Mouse (Mus musculus) embryonic facial prominence, embryonic 11.5 days (tissue): ENCODE results near the gene Fermt3. TPM values are rescaled to one million over a fixed set of nuclear protein-coding genes. Genes with fewer than 3 reads are reported as not detected.
"Not testable (repeated sequence)": the region's sequence is repeated elsewhere in the genome, so short reads cannot be mapped to it uniquely, and the experiment has no call there.

ENCODE experiments used
- ATAC-seq: fragments of 200-750 bp; cut with Nextera tagmentation; replicated peaks from 2 replicates; pipeline ENCODE4 v1.8.0; 2017; ENCODE audit warnings: low read depth; ENCODE audit not compliant: insufficient number of reproducible peaks, low FRiP score, low TSS enrichment
- DNase-seq: peaks from one replicate; pipeline ENCODE4 v3.0.0-alpha.2; 2015; ENCODE audit warnings: low spot score
- H3K27ac ChIP-seq: fragments of 300-500 bp; sonication (generic); replicated peaks from 2 replicates; pipeline ENCODE4 v1.5.1; 2014; ENCODE audit warnings: mild to moderate bottlenecking, low read depth, low read length, control low read depth
- H3K27me3 ChIP-seq: fragments of 300-500 bp; sonication (generic); 2 replicates; pipeline ENCODE4 v1.6.1; 2014; ENCODE audit warnings: mild to moderate bottlenecking, low read length, moderate library complexity, mixed read lengths; ENCODE audit not compliant: control insufficient read depth, insufficient read depth
- H3K36me3 ChIP-seq: fragments of 300-500 bp; sonication (generic); replicated peaks from 2 replicates; pipeline ENCODE4 v1.6.1; 2014; ENCODE audit warnings: low read depth, mild to moderate bottlenecking, low read length, moderate library complexity, mixed read lengths; ENCODE audit not compliant: control insufficient read depth, insufficient read depth
- H3K4me1 ChIP-seq: fragments of 300-500 bp; sonication (generic); 2 replicates; pipeline ENCODE4 v1.6.1; 2014; ENCODE audit warnings: low read length, mixed read lengths; ENCODE audit not compliant: control insufficient read depth, insufficient read depth
- H3K4me2 ChIP-seq: fragments of 300-500 bp; sonication (generic); 2 replicates; pipeline ENCODE4 v1.6.1; 2014; ENCODE audit warnings: low read depth, mild to moderate bottlenecking, control low read depth, low read length, moderate library complexity
- H3K4me3 ChIP-seq: fragments of 300-500 bp; sonication (generic); 2 replicates; pipeline ENCODE4 v1.5.1; 2014; ENCODE audit warnings: low read depth, low read length, control low read depth
- H3K9ac ChIP-seq: fragments of 300-500 bp; sonication (generic); replicated peaks from 2 replicates; pipeline ENCODE4 v1.6.1; 2014; ENCODE audit warnings: mild to moderate bottlenecking, control low read depth, low read length
- H3K9me3 ChIP-seq: fragments of 300-500 bp; sonication (generic); replicated peaks from 2 replicates; pipeline ENCODE4 v1.6.1; 2016; ENCODE audit warnings: mild to moderate bottlenecking, low read length, inconsistent platforms, mixed read lengths; ENCODE audit not compliant: control insufficient read depth
- WGBS: fragments of 180-500 bp; shearing (Covaris S2); extraction: QIAGEN DNeasy Blood & Tissue Kit; methylation state at CpG from one replicate; pipeline ENCODE4 v1.1.7; 2014; 5-methylcytosine and 5-hydroxymethylcytosine counted together
- polyA plus RNA-seq: library from polyadenylated mRNA; unstranded; fragments of >200 nt; fragmentation: Nextera tagmentation; extraction: Ambion mirVana; gene quantifications from 2 replicates; pipeline ENCODE4 v1.2.1, GENCODE M21; 2014

The Fermt3 gene
- polyA plus RNA-seq, 1 experiment from 2014 or later = 6.6 TPM

DNA sequence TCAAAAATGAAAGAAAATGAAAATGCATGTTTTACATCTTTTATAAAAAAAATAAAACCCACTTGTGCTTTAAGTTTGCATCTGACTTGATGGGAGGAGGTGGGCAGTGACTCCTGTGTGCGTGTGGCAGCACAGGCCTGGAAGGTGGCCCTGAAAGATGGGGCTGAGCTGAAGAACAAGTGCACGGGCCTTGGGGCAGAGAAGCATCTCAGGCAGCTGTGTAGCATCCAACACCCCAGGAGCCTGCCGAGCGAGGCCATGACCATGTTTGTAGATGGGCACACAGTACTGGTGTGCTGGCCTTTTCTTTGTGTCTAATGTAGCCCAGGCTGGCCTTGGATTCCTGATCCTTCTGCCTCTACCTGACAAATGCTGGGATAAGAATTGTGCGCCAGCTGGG, 42.8 kb upstream of the Fermt3 start:
- H3K4me2 ChIP-seq = no peak overlapping the region
- H3K9me3 ChIP-seq = no peaks in the 10 kb centered on the region
- H3K27ac ChIP-seq = no peak overlapping the region
- H3K4me3 ChIP-seq = no peak overlapping the region
- H3K4me1 ChIP-seq = peaks cover 13% of the 10 kb centered on the region
- H3K27me3 ChIP-seq = no peaks in the 10 kb centered on the region
- H3K36me3 ChIP-seq = no peaks in the 10 kb centered on the region
- WGBS = 94% methylated on average over 5 of the region's 5 CpGs
- ATAC-seq = no peak
- DNase-seq = no peak
- H3K9ac ChIP-seq = no peak overlapping the region

DNA sequence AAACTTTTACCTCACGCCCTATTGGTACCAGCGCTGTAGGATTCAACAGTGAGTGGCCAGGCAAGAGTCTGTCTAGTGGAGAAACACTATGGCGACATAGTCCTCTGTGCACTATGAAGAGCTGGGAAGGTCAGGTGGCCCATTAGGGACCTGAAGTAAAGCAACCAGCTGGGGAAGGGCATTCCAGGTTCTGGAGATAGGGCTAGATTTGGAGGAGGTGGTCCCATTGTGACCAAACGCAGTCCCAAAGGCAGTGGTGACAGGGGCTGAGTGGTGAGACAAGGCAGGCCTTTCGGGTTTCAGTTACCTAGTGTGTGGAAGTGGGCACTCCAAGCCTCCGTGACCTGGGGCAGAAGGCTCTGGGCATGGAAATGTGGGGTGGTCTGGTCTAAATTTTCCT, 39.3 kb upstream of the Fermt3 start:
- Histone ChIP-seq H3K4me3 (no peak overlapping the region), H3K9ac (no peak overlapping the region), H3K27ac (no peak overlapping the region), H3K4me1 (peaks cover 6% of the 10 kb centered on the region), H3K36me3 (no peaks in the 10 kb centered on the region), H3K4me2 (no peak overlapping the region; the same call in 1 of the 2 replicates), H3K27me3 (no peaks in the 10 kb centered on the region), H3K9me3 (no peaks in the 10 kb centered on the region)
- no peak for DNase-seq
- ATAC-seq = no peak
- WGBS = 54% methylated on average over 6 of the region's 6 CpGs

DNA sequence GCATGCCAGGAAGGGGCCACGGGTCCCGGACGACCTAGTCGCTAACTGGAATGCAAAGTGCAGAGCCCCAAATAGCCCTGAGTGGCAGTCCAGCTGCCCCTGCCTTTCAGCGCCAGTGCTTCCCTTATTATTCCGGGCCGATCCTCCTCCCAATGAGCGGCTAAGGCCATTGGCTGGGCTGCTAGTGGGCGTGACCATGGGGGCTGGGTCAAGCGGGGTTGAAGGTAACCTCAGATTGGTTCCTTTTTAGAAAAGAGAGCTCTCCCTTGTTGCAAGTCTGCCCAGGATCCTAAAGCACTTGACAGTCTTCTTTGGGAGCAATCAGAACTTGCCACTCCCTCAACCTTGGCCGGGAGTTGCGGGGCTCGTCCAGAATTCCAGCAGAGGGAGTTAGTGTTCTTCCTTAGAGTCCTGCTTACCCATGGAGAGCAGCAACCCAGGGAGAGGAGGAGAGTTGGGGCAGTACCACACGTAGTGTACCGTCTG, 38.5 kb upstream of the Fermt3 start:
- H3K9me3 ChIP-seq = no peaks in the 10 kb centered on the region
- H3K4me3 ChIP-seq = peak overlapping the region; percentile 16
- 0 out of 2 replicates have a peak overlapping the region, but pooled peaks have one; percentile 2 for H3K9ac ChIP-seq
- DNase-seq (peak; percentile 90), ATAC-seq (peak; percentile 71)
- H3K27ac ChIP-seq = no peak overlapping the region
- H3K36me3 ChIP-seq = no peaks in the 10 kb centered on the region
- under 1% methylated on average over 15 of the region's 15 CpGs for WGBS
- no peaks in the 10 kb centered on the region for H3K27me3 ChIP-seq
- H3K4me1 ChIP-seq = peaks cover 6% of the 10 kb centered on the region
- peak overlapping the region; percentile 100 for H3K4me2 ChIP-seq

DNA sequence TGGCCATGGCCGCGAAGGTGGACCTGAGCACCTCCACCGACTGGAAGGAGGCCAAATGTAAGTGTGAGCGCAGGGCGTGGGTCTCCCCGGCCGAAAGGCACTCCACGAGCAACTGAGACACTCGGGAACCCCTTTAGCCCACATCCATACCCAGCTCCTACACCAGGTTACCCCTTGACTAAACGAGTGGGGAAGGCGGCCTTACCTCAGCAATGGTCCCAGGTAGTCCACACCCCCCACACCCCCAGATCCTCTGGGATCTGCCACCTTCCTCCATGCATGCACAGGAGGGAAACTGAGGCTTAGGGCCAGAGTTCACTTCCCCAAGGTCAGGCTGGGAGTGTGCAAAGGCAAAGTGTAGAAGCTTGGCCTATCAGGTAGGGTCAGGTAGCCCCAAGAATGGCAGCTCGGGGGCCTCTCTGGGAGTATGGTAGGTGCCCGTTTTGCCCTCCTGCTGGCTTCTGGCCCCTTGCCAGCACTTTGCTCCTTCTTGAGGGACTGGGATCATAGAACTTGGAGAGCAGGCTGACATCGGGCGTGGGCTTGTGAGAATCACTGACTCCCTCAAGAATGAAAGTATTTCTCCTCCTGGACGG, 38.0 kb upstream of the Fermt3 start:
- H3K4me1 ChIP-seq = peaks cover 6% of the 10 kb centered on the region
- WGBS = 2% methylated on average over 16 of the region's 16 CpGs
- H3K36me3 ChIP-seq = no peaks in the 10 kb centered on the region
- peak overlapping the region; percentile 70 for H3K4me3 ChIP-seq
- no peak for DNase-seq
- peak overlapping the region; percentile 68 for H3K9ac ChIP-seq
- no peaks in the 10 kb centered on the region for H3K9me3 ChIP-seq
- ATAC-seq = peak; percentile 20
- peak overlapping the region; percentile 100 for H3K4me2 ChIP-seq
- H3K27me3 ChIP-seq = no peaks in the 10 kb centered on the region
- H3K27ac ChIP-seq = no peak overlapping the region

DNA sequence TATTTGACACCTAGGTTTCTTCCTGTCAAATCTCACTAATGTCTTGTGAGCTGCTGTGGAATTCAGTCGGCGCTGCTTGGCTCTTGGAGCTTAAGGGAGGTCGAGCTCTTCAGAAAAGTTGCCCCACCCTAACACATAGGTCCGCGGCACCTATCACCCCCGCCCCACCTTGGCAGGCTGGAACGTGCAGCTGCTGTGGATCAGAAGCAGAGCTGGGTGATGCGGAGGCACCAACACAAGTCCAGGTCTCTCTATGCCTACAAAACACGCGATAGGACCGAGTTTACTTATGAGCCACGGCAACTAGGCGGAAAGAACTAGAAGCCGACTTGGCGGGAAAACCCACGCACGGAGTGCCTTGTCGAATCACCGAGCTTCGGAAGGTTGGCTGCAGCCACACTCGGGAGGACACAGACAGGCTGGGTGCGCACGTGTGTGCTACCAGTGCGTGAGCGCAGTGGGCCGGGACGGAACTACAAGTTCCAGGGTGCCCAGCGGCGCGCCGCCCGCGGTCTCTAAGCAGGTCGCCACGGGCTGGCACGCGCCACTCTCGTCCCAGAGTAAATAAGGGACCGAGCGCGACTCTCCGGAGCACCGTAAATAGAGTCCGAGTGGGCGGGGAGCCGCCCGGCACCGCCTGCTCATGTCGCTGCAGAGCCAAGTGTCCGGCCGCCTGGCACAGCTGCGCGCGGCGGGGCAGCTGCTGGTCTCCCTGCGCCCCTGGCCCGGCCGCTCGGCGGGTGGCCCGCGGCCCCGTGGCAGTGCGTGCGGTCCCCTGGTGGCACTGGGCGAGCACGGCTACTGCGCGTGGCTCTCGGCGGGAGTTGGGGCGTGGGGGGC, 37.2 kb upstream of the Fermt3 start, which contains the start of gene Macrod1:
Gene Macrod1, plus strand, starts transcription at position 563 of the 840 bp plus-strand sequence.
- peak within 1 kb of the TSS; percentile 100 for H3K4me2 ChIP-seq
- no peaks in the 10 kb centered on the region for H3K27me3 ChIP-seq
- H3K9ac ChIP-seq = peak within 1 kb of the TSS; percentile 68
- H3K9me3 ChIP-seq = no peaks in the 10 kb centered on the region
- H3K27ac ChIP-seq = no peak within 1 kb of the TSS
- H3K4me1 ChIP-seq = peaks cover 6% of the 10 kb centered on the region
- WGBS = under 1% methylated on average over 65 of the region's 72 CpGs
- peak within 1 kb of the TSS; percentile 70 for H3K4me3 ChIP-seq
- DNase-seq = peak; percentile 78
- ATAC-seq = peak; percentile 75
- H3K36me3 ChIP-seq = no peaks in the 10 kb centered on the region

DNA sequence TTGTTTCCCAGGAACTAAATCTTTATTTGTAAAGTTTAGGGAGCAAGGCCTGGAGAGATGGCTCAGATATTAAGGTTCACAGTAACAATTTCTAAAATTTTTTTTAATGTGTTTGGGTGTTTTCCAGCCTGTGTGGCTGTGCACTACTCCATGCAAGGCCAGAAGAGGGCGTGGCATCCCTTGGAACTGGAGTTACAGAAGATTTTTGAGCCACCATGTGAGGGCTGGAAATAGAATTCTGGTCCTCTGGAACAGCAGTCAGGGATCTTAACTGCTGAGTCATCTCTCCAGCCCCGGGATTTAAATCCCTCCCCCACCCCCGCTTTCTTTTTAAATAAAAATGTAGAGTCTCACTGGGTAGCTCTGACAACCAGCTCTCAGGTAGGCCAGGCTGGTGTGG, 35.9 kb upstream of the Fermt3 start:
- Histone ChIP-seq H3K27ac (no peak overlapping the region), H3K4me2 (no peak overlapping the region), H3K4me1 (peaks cover 6% of the 10 kb centered on the region), H3K27me3 (no peaks in the 10 kb centered on the region), H3K9ac (no peak overlapping the region), H3K4me3 (no peak overlapping the region), H3K9me3 (no peaks in the 10 kb centered on the region), H3K36me3 (no peaks in the 10 kb centered on the region)
- ATAC-seq (no peak), DNase-seq (no peak)
- 46% methylated on average over 3 of the region's 3 CpGs for WGBS

DNA sequence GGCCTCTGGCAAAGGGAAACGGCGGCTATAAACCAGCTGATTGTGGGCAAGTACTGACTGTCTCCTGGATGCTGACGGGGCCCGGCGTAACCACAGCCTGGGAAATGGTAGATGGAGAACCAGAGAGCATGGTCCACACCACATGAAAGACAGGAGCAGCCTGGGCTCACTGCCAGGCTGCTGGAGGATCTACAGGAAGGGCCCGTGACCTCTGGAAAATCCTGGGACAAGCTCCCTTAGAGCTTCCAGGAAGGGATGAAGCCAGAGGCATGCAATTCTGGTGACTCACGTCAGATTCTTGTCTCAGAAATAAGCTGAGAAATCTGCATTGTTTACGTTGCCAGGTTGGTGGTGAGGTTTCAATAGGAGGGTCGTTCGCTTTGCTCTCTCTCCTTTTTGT, 35.5 kb upstream of the Fermt3 start:
- H3K4me3 ChIP-seq = no peak overlapping the region
- no peak overlapping the region for H3K27ac ChIP-seq
- DNase-seq = no peak
- H3K9ac ChIP-seq = no peak overlapping the region
- no peaks in the 10 kb centered on the region for H3K27me3 ChIP-seq
- no peaks in the 10 kb centered on the region for H3K36me3 ChIP-seq
- H3K4me2 ChIP-seq = no peak overlapping the region
- 73% methylated on average over 10 of the region's 10 CpGs for WGBS
- ATAC-seq = no peak
- H3K4me1 ChIP-seq = peaks cover 6% of the 10 kb centered on the region
- no peaks in the 10 kb centered on the region for H3K9me3 ChIP-seq

DNA sequence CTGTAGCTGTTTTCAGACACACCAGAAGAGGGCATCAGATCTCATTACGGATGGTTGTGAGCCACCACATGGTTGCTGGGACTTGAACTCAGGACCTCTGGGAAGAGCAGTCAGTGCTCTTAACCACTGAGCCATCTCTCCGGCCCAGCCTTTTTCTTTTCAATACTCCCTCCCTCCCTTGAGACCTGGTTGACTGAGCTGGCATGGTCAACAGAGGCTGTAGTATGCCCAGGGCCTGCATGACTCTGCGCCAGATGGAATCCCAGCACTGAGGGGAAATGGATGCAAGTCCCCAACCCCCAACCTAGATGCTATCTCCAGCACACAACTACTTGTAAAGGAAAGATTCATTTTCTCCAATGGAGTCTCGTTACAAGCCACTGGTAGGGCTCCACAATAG, 34.1 kb upstream of the Fermt3 start:
- H3K36me3 ChIP-seq, DNase-seq, H3K27me3 ChIP-seq, ATAC-seq, H3K4me1 ChIP-seq, H3K9ac ChIP-seq, H3K9me3 ChIP-seq, H3K4me2 ChIP-seq, H3K27ac ChIP-seq, H3K4me3 ChIP-seq: not testable (repeated sequence)
- whole genome bisulfite sequencing = 81% methylated on average over 4 of the region's 4 CpGs
